ENCODE assay signal across 7 mouse cellular contexts in genomic region chr7:25246759-25247137, GRCm38 (mm10). TPM values are rescaled to one million over a fixed set of nuclear protein-coding genes. Genes with fewer than 3 reads are reported as not detected.
DNase-seq lines count a peak whose midpoint lies in the region; ATAC-seq and TF ChIP-seq lines count a peak whose summit lies in the region.

No protein-coding gene starts in this region.

- H3K36me3 ChIP-seq in neural tube, embryonic 11.5 days (ENCODE audit: control insufficient read depth, insufficient read depth, low read length): peaks cover 7% of the 10 kb centered on the region
- H3K36me3 ChIP-seq in forebrain, embryonic 12.5 days (replicated peaks): peaks cover 37% of the 10 kb centered on the region
- H3K36me3 ChIP-seq in limb, embryonic 14.5 days (ENCODE audit: control insufficient read depth, insufficient read depth, low read length): peaks cover 43% of the 10 kb centered on the region
- H3K36me3 ChIP-seq in small intestine, adult 2 months (ENCODE audit: control insufficient read depth, insufficient read depth, low read length): peaks cover 11% of the 10 kb centered on the region

- 0 out of 2 replicates have a peak overlapping the region, but pooled peaks have one; percentile 15 for H3K9ac ChIP-seq in neural tube, embryonic 11.5 days (ENCODE audit: low read length)
- H3K9ac ChIP-seq in forebrain, embryonic 12.5 days: peak overlapping the region; percentile 91
- peak overlapping the region; percentile 91 for H3K9ac ChIP-seq in limb, embryonic 14.5 days (ENCODE audit: low read depth, low read length, severe bottlenecking)

- DNase-seq in neural tube, embryonic 11.5 days (ENCODE audit: low spot score): no peak
- no peak for DNase-seq in neural tube, embryonic 10.5 days (ENCODE audit: extremely low spot score, low spot score)
- DNase-seq in limb, embryonic 14.5 days (ENCODE audit: low spot score): no peak

- peak overlapping the region; percentile 42; the same call in 1 of the 2 replicates for H3K27ac ChIP-seq in neural tube, embryonic 11.5 days (ENCODE audit: low read depth, low read length)
- peak overlapping the region; percentile 96 for H3K27ac ChIP-seq in forebrain, embryonic 12.5 days
- peak overlapping the region; percentile 97 for H3K27ac ChIP-seq in limb, embryonic 14.5 days (replicated peaks; ENCODE audit: low read depth, low read length)
- H3K27ac ChIP-seq in small intestine, adult 2 months (ENCODE audit: insufficient read depth, low read depth, low read length): peak overlapping the region; percentile 21; the same call in 1 of the 2 replicates

- H3K4me3 ChIP-seq in neural tube, embryonic 11.5 days (ENCODE audit: low read depth, low read length): no peak overlapping the region
- peak overlapping the region; percentile 75 for H3K4me3 ChIP-seq in forebrain, embryonic 12.5 days (replicated peaks)
- peak overlapping the region; percentile 99 for H3K4me3 ChIP-seq in limb, embryonic 14.5 days (replicated peaks; ENCODE audit: low read length)
- no peak overlapping the region for H3K4me3 ChIP-seq in small intestine, adult 2 months (ENCODE audit: low read depth, low read length)

- peaks cover 30% of the 10 kb centered on the region for H3K4me1 ChIP-seq in neural tube, embryonic 11.5 days (ENCODE audit: control insufficient read depth, insufficient read depth, low read length)
- H3K4me1 ChIP-seq in forebrain, embryonic 12.5 days: peaks cover 44% of the 10 kb centered on the region
- peaks cover 48% of the 10 kb centered on the region for H3K4me1 ChIP-seq in limb, embryonic 14.5 days (ENCODE audit: control insufficient read depth, insufficient read depth, low read length)
- peaks cover 14% of the 10 kb centered on the region for H3K4me1 ChIP-seq in small intestine, adult 2 months (ENCODE audit: control insufficient read depth, insufficient read depth, insufficient read length, low read length)

- no peak for TF ChIP-seq POLR2A in limb, embryonic 14.5 days (IDR thresholded peaks at IDR 0.05; ENCODE audit: borderline replicate concordance, extremely low read depth, insufficient read depth, insufficient read length)
- no peak for TF ChIP-seq POLR2A in small intestine, adult 2 months (IDR thresholded peaks at IDR 0.05; ENCODE audit: low read depth, low read length)

- no peaks in the 10 kb centered on the region for H3K27me3 ChIP-seq in neural tube, embryonic 11.5 days (ENCODE audit: control insufficient read depth, insufficient read depth, low read length)
- H3K27me3 ChIP-seq in forebrain, embryonic 12.5 days: no peaks in the 10 kb centered on the region
- H3K27me3 ChIP-seq in limb, embryonic 14.5 days (ENCODE audit: control insufficient read depth, insufficient read depth, low read length): no peaks in the 10 kb centered on the region
- H3K27me3 ChIP-seq in small intestine, adult 2 months (ENCODE audit: control insufficient read depth, insufficient read depth, low read length): no peaks in the 10 kb centered on the region

- H3K4me2 ChIP-seq in neural tube, embryonic 11.5 days (ENCODE audit: low read depth): peak overlapping the region; percentile 92
- H3K4me2 ChIP-seq in forebrain, embryonic 12.5 days: peak overlapping the region; percentile 85
- H3K4me2 ChIP-seq in limb, embryonic 14.5 days (replicated peaks; ENCODE audit: low read depth, low read length, severe bottlenecking): peak overlapping the region; percentile 95

- H3K9me3 ChIP-seq in neural tube, embryonic 11.5 days (ENCODE audit: control insufficient read depth, low read length): no peaks in the 10 kb centered on the region
- H3K9me3 ChIP-seq in forebrain, embryonic 12.5 days: no peaks in the 10 kb centered on the region
- H3K9me3 ChIP-seq in limb, embryonic 14.5 days (ENCODE audit: control insufficient read depth, low read length): no peaks in the 10 kb centered on the region

- TF ChIP-seq CTCF in small intestine, adult 2 months (IDR thresholded peaks at IDR 0.05; ENCODE audit: extremely low read depth, insufficient read length, insufficient replicate concordance, low read depth, low read length): no peak

- ATAC-seq in neural tube, embryonic 11.5 days (ENCODE audit: insufficient read depth, low FRiP score, low TSS enrichment): no peak
- no peak for ATAC-seq in forebrain, embryonic 12.5 days (ENCODE audit: low FRiP score)
- no peak for ATAC-seq in limb, embryonic 14.5 days (ENCODE audit: low FRiP score, low read depth)
- no peak for ATAC-seq in erythroid progenitor cell, adult 5-6 weeks (replicated peaks; ENCODE audit: low FRiP score, poor library complexity, severe bottlenecking)
- ATAC-seq in frontal cortex, adult (ENCODE audit: low TSS enrichment): no peak

- WGBS in neural tube, embryonic 11.5 days: 66% methylated on average over 4 of the region's 4 CpGs
- WGBS in forebrain, embryonic 12.5 days: 50% methylated on average over 4 of the region's 4 CpGs
- WGBS in limb, embryonic 14.5 days: 52% methylated on average over 4 of the region's 4 CpGs
- 43% methylated on average over 4 of the region's 4 CpGs for WGBS in small intestine, adult 2 months

RNA-seq across cellular contexts. Expression of gene Erf, which starts 3.8 kb away (rescaled TPM):
- 16.2 and 16.7 TPM in 2 replicates for polyA plus RNA-seq in neural tube, embryonic 11.5 days (2014; fragmentation: Nextera tagmentation; extraction: Ambion mirVana)
- polyA plus RNA-seq in forebrain, embryonic 12.5 days (2016; fragmentation: Nextera tagmentation; extraction: Ambion mirVana): 10.3 and 13.0 TPM in 2 replicates
- 99.2 and 127 TPM in 2 replicates for polyA plus RNA-seq in limb, embryonic 14.5 days (2012; rRNA removed)
- 33.2 and 37.9 TPM in 2 replicates for polyA plus RNA-seq in limb, embryonic 14.5 days (2014; fragmentation: Nextera tagmentation; extraction: Ambion mirVana)
- 15.8 and 37.1 TPM in 2 replicates for polyA plus RNA-seq in small intestine, adult 2 months (2012; rRNA removed)
- 0.72 and 3.4 TPM in 2 replicates for total RNA-seq in erythroid progenitor cell, adult 5-6 weeks (2015; ENCODE audit: low replicate concordance)
- 0.61 and 1.8 TPM in 2 replicates for total RNA-seq in erythroid progenitor cell, adult 5-6 weeks (2017; ENCODE audit: low replicate concordance)

RNA-seq across cellular contexts. Expression of gene Gsk3a, which starts 9.1 kb away (rescaled TPM):
- 15.9 and 19.7 TPM in 2 replicates for polyA plus RNA-seq in neural tube, embryonic 11.5 days (2014; fragmentation: Nextera tagmentation; extraction: Ambion mirVana)
- polyA plus RNA-seq in forebrain, embryonic 12.5 days (2016; fragmentation: Nextera tagmentation; extraction: Ambion mirVana): 15.9 and 17.5 TPM in 2 replicates
- 155 and 204 TPM in 2 replicates for polyA plus RNA-seq in limb, embryonic 14.5 days (2012; rRNA removed)
- 16.3 and 18.8 TPM in 2 replicates for polyA plus RNA-seq in limb, embryonic 14.5 days (2014; fragmentation: Nextera tagmentation; extraction: Ambion mirVana)
- 77.7 and 163 TPM in 2 replicates for polyA plus RNA-seq in small intestine, adult 2 months (2012; rRNA removed)
- 122 and 132 TPM in 2 replicates for total RNA-seq in erythroid progenitor cell, adult 5-6 weeks (2015; ENCODE audit: low replicate concordance)
- 53.0 and 74.3 TPM in 2 replicates for total RNA-seq in erythroid progenitor cell, adult 5-6 weeks (2017; ENCODE audit: low replicate concordance)

RNA-seq across cellular contexts. Expression of gene Cic, which starts 20.8 kb away (rescaled TPM):
- 30.4 and 38.2 TPM in 2 replicates for polyA plus RNA-seq in neural tube, embryonic 11.5 days (2014; fragmentation: Nextera tagmentation; extraction: Ambion mirVana)
- 40.8 and 46.9 TPM in 2 replicates for polyA plus RNA-seq in forebrain, embryonic 12.5 days (2016; fragmentation: Nextera tagmentation; extraction: Ambion mirVana)
- polyA plus RNA-seq in limb, embryonic 14.5 days (2012; rRNA removed): 155 and 206 TPM in 2 replicates
- 48.9 and 58.1 TPM in 2 replicates for polyA plus RNA-seq in limb, embryonic 14.5 days (2014; fragmentation: Nextera tagmentation; extraction: Ambion mirVana)
- polyA plus RNA-seq in small intestine, adult 2 months (2012; rRNA removed): 35.6 and 65.6 TPM in 2 replicates
- total RNA-seq in erythroid progenitor cell, adult 5-6 weeks (2015; ENCODE audit: low replicate concordance): 114 and 181 TPM in 2 replicates
- 70.5 and 90.7 TPM in 2 replicates for total RNA-seq in erythroid progenitor cell, adult 5-6 weeks (2017; ENCODE audit: low replicate concordance)

RNA-seq across cellular contexts. Expression of gene Zfp526, which starts 25.5 kb away (rescaled TPM):
- polyA plus RNA-seq in neural tube, embryonic 11.5 days (2014; fragmentation: Nextera tagmentation; extraction: Ambion mirVana): 3.7 and 3.8 TPM in 2 replicates
- polyA plus RNA-seq in forebrain, embryonic 12.5 days (2016; fragmentation: Nextera tagmentation; extraction: Ambion mirVana): 2.7 TPM in 2 replicates
- 11.1 and 13.0 TPM in 2 replicates for polyA plus RNA-seq in limb, embryonic 14.5 days (2012; rRNA removed)
- 3.9 and 4.2 TPM in 2 replicates for polyA plus RNA-seq in limb, embryonic 14.5 days (2014; fragmentation: Nextera tagmentation; extraction: Ambion mirVana)
- polyA plus RNA-seq in small intestine, adult 2 months (2012; rRNA removed): 5.8 and 8.7 TPM in 2 replicates
- 18.0 and 32.8 TPM in 2 replicates for total RNA-seq in erythroid progenitor cell, adult 5-6 weeks (2015; ENCODE audit: low replicate concordance)
- total RNA-seq in erythroid progenitor cell, adult 5-6 weeks (2017; ENCODE audit: low replicate concordance): 27.6 and 29.6 TPM in 2 replicates

RNA-seq across cellular contexts. Expression of gene Dedd2, which starts 26.3 kb away (rescaled TPM):
- 11.0 and 11.6 TPM in 2 replicates for polyA plus RNA-seq in neural tube, embryonic 11.5 days (2014; fragmentation: Nextera tagmentation; extraction: Ambion mirVana)
- 11.2 and 12.3 TPM in 2 replicates for polyA plus RNA-seq in forebrain, embryonic 12.5 days (2016; fragmentation: Nextera tagmentation; extraction: Ambion mirVana)
- polyA plus RNA-seq in limb, embryonic 14.5 days (2012; rRNA removed): 11.1 and 14.0 TPM in 2 replicates
- polyA plus RNA-seq in limb, embryonic 14.5 days (2014; fragmentation: Nextera tagmentation; extraction: Ambion mirVana): 9.0 and 9.4 TPM in 2 replicates
- 44.2 and 135 TPM in 2 replicates for polyA plus RNA-seq in small intestine, adult 2 months (2012; rRNA removed)
- total RNA-seq in erythroid progenitor cell, adult 5-6 weeks (2015; ENCODE audit: low replicate concordance): 29.9 and 31.4 TPM in 2 replicates
- total RNA-seq in erythroid progenitor cell, adult 5-6 weeks (2017; ENCODE audit: low replicate concordance): 87.7 and 89.0 TPM in 2 replicates

Comparison
In these comparisons a context has a peak if more than half of its experiments do, and no peak if none do; other contexts are left out.
1. H3K27ac ChIP-seq: peak in every context shown above with its lines; median percentile 97 in limb, embryonic 14.5 days; 96 in forebrain, embryonic 12.5 days; 42 in neural tube, embryonic 11.5 days; 21 in small intestine, adult 2 months.
2. H3K4me3 ChIP-seq: peak in forebrain, embryonic 12.5 days (single experiment) and limb, embryonic 14.5 days (single experiment); none in neural tube, embryonic 11.5 days (single experiment) and small intestine, adult 2 months (single experiment).
3. H3K9ac ChIP-seq: peak in every context shown above with its lines; median percentile 91 in forebrain, embryonic 12.5 days; 91 in limb, embryonic 14.5 days; 15 in neural tube, embryonic 11.5 days.
4. Peak in every context shown above with its lines, with median percentiles within 50 percentile points of each other: H3K4me2 ChIP-seq.